Mouse (Mus musculus) bone marrow macrophage, adult 2 months (primary cell): ENCODE data around the gene Prep.

Experiments used
- CTCF ChIP-seq: IDR thresholded peaks from 2 replicates; pipeline ENCODE4 v1.5.1; 2012; ENCODE audit warnings: low read depth, mild to moderate bottlenecking, low read length, moderate library complexity
- POLR2A ChIP-seq: IDR thresholded peaks from 2 replicates; pipeline ENCODE4 v1.6.1; 2012; ENCODE audit warnings: mild to moderate bottlenecking, low read depth, low read length, borderline replicate concordance

- TF ChIP-seq POLR2A (no peak), CTCF (no peak)
These were observed 5.3 kb downstream of the Prep start for GRCm38 (mm10) chr10:45072339-45072738.
